Mouse (Mus musculus) midbrain, postnatal 0 days (tissue): ENCODE data around the gene Erich3. TPM values are rescaled to one million over a fixed set of nuclear protein-coding genes. Genes with fewer than 3 reads are reported as not detected.

Source experiments
- ATAC-seq: fragments of 200-750 bp; cut with Nextera tagmentation; 2 replicates; pipeline ENCODE4 v1.8.0; 2017; ENCODE audit warnings: moderate number of reproducible peaks, mild to moderate bottlenecking, moderate TSS enrichment, moderate library complexity; ENCODE audit not compliant: low FRiP score
- DNase-seq: peaks from one replicate; pipeline ENCODE4 v3.0.0-alpha.2; 2015; ENCODE audit warnings: low spot score
- H3K27ac ChIP-seq: fragments of 300-500 bp; sonication (generic); 2 replicates; pipeline ENCODE4 v1.5.1; 2014; ENCODE audit warnings: low read depth, mild to moderate bottlenecking, low read length, mixed read lengths
- H3K27me3 ChIP-seq: fragments of 300-500 bp; sonication (generic); 2 replicates; pipeline ENCODE4 v1.6.1; 2014; ENCODE audit warnings: low read length, control low read depth, mixed read lengths; ENCODE audit not compliant: insufficient read depth
- H3K36me3 ChIP-seq: fragments of 300-500 bp; sonication (generic); 2 replicates; pipeline ENCODE4 v1.6.1; 2014; ENCODE audit warnings: low read length, control low read depth, mixed read lengths; ENCODE audit not compliant: insufficient read depth
- H3K4me1 ChIP-seq: fragments of 300-500 bp; sonication (generic); 2 replicates; pipeline ENCODE4 v1.6.1; 2014; ENCODE audit warnings: mild to moderate bottlenecking, control low read depth, antibody characterized with exemption, low read length, mixed read lengths; ENCODE audit not compliant: insufficient read depth
- H3K4me2 ChIP-seq: fragments of 300-500 bp; sonication (generic); 2 replicates; pipeline ENCODE4 v1.6.1; 2014; ENCODE audit warnings: low read depth, mild to moderate bottlenecking, low read length, mixed read lengths; ENCODE audit not compliant: poor library complexity, severe bottlenecking
- H3K4me3 ChIP-seq: fragments of 300-500 bp; sonication (generic); 2 replicates; pipeline ENCODE4 v1.5.1; 2014; ENCODE audit warnings: low read depth, mild to moderate bottlenecking, low read length, moderate library complexity
- H3K9ac ChIP-seq: fragments of 300-500 bp; sonication (generic); replicated peaks from 2 replicates; pipeline ENCODE4 v1.6.1; 2014; ENCODE audit warnings: mild to moderate bottlenecking, low read length, moderate library complexity, mixed read lengths; ENCODE audit not compliant: poor library complexity, severe bottlenecking
- H3K9me3 ChIP-seq: fragments of 300-500 bp; sonication (generic); 2 replicates; pipeline ENCODE4 v1.6.1; 2016; ENCODE audit warnings: low read length, control low read depth
- CTCF ChIP-seq: IDR thresholded peaks from 2 replicates; pipeline ENCODE4 v1.5.1; 2016; ENCODE audit warnings: antibody characterized with exemption, mild to moderate bottlenecking
- WGBS: fragments of 180-500 bp; shearing (Covaris S2); extraction: QIAGEN DNeasy Blood & Tissue Kit; methylation state at CpG from one replicate; pipeline ENCODE4 v1.1.7; 2014; 5-methylcytosine and 5-hydroxymethylcytosine counted together
- polyA plus RNA-seq: library from polyadenylated mRNA; unstranded; fragments of >200 nt; fragmentation: Nextera tagmentation; extraction: Ambion mirVana; gene quantifications from 2 replicates; pipeline ENCODE4 v1.2.1, GENCODE M21; 2015
- total RNA-seq: library from RNA; depleted of rRNA; stranded (reverse); fragments of >200 nt; gene quantifications from 2 replicates; pipeline ENCODE4 v1.2.3, GENCODE M21; 2014; rRNA removed

Erich3 gene
- total and polyA plus RNA-seq, 2 experiments from 2014 or later: 3.8 to 4.7 TPM

GRCm38 (mm10) chr3:154812893-154813292 is 149.2 kb downstream of the Erich3 start:
- 77% methylated on average over 1 of the region's 1 CpGs for WGBS
- Histone ChIP-seq H3K27ac (no peak overlapping the region), H3K27me3 (no peaks in the 10 kb centered on the region), H3K4me2 (no peak overlapping the region), H3K4me1 (peaks cover 7% of the 10 kb centered on the region; the same call in 1 of the 2 replicates), H3K9ac (no peak overlapping the region), H3K36me3 (no peaks in the 10 kb centered on the region), H3K9me3 (no peaks in the 10 kb centered on the region), H3K4me3 (no peak overlapping the region)
- DNase-seq (no peak), ATAC-seq (no peak)
- no peak for TF ChIP-seq CTCF

- ATAC-seq: no peak
- no peaks in the 10 kb centered on the region for H3K27me3 ChIP-seq
- H3K4me1 ChIP-seq: peaks cover 7% of the 10 kb centered on the region; the same call in 1 of the 2 replicates
- TF ChIP-seq CTCF: no peak
- no peaks in the 10 kb centered on the region for H3K9me3 ChIP-seq
- no peak overlapping the region for H3K4me2 ChIP-seq
- peak overlapping the region; percentile 72 for H3K27ac ChIP-seq
- no peak overlapping the region for H3K4me3 ChIP-seq
- no peak for DNase-seq
- no peak overlapping the region for H3K9ac ChIP-seq
- H3K36me3 ChIP-seq: no peaks in the 10 kb centered on the region
- WGBS: 49% methylated on average over 2 of the region's 2 CpGs
Observed at GRCm38 (mm10) chr3:154815606-154816005, 151.9 kb downstream of the Erich3 start.

- Histone ChIP-seq H3K4me2 (no peak overlapping the region), H3K4me3 (no peak overlapping the region), H3K9ac (no peak overlapping the region), H3K27me3 (no peaks in the 10 kb centered on the region), H3K9me3 (no peaks in the 10 kb centered on the region), H3K27ac (peak overlapping the region; percentile 72), H3K4me1 (peaks cover 7% of the 10 kb centered on the region; the same call in 1 of the 2 replicates), H3K36me3 (no peaks in the 10 kb centered on the region)
- no peak for DNase-seq
- WGBS: 49% methylated on average over 3 of the region's 3 CpGs
- no peak for TF ChIP-seq CTCF
- ATAC-seq: no peak
Observed at GRCm38 (mm10) chr3:154816231-154816630, 152.6 kb downstream of the Erich3 start.

GRCm38 (mm10) chr3:154816801-154817625 is 153.4 kb downstream of the Erich3 start:
- no peaks in the 10 kb centered on the region for H3K36me3 ChIP-seq
- peak overlapping the region; percentile 42 for H3K9ac ChIP-seq
- H3K27ac ChIP-seq: peak overlapping the region; percentile 72
- WGBS: 10% methylated on average over 19 of the region's 19 CpGs
- H3K4me3 ChIP-seq: peak overlapping the region; percentile 1
- no peaks in the 10 kb centered on the region for H3K27me3 ChIP-seq
- peak; percentile 75 for DNase-seq
- H3K9me3 ChIP-seq: no peaks in the 10 kb centered on the region
- peaks cover 7% of the 10 kb centered on the region; the same call in 1 of the 2 replicates for H3K4me1 ChIP-seq
- peak overlapping the region; percentile 35 for H3K4me2 ChIP-seq
- no peak for TF ChIP-seq CTCF
- ATAC-seq: peak; percentile 90

Other genes starting within 250 kb of the Erich3 start
- gene Cryz, start 67.1 kb upstream of the Erich3 start, total RNA-seq: 12.0 and 12.6 TPM in 2 replicates
- gene Cryz, start 67.1 kb upstream of the Erich3 start, polyA plus RNA-seq: 12.3 and 13.9 TPM in 2 replicates
- 6.3 and 10.2 TPM in 2 replicates for gene Tyw3, start 66.8 kb upstream of the Erich3 start, total RNA-seq
- gene Tyw3, start 66.8 kb upstream of the Erich3 start, polyA plus RNA-seq: 9.9 and 10.7 TPM in 2 replicates